Mouse (Mus musculus) cerebellum, adult 11 months (tissue): ENCODE results near the gene Chpf2.
"Not testable (repeated sequence)": the region's sequence is repeated elsewhere in the genome, so short reads cannot be mapped to it uniquely, and the experiment has no call there.

Experiments used
- DNase-seq: peaks from one replicate; pipeline ENCODE4 v3.0.0; 2022

Gene Chpf2

GRCm38 (mm10) chr5:24586547-24587199 lies at the start of gene Chpf2:
TSS of gene Chpf2 (plus strand) at chr5:24586741.
- DNase-seq, result peak; percentile 65

- no peak for DNase-seq
Observed at GRCm38 (mm10) chr5:24537618-24538017, 48.9 kb upstream of the Chpf2 start.

- no peak for DNase-seq
Observed at GRCm38 (mm10) chr5:24539571-24540296, 46.8 kb upstream of the Chpf2 start.

- no peak for DNase-seq
Observed at GRCm38 (mm10) chr5:24540387-24541143, 46.0 kb upstream of the Chpf2 start, which contains the start of gene Asb10. TSS of gene Asb10 (minus strand) at chr5:24540978.

GRCm38 (mm10) chr5:24541144-24541569 lies 45.4 kb upstream of the Chpf2 start:
- no peak for DNase-seq

- no peak for DNase-seq
Observed at GRCm38 (mm10) chr5:24542643-24543042, 43.9 kb upstream of the Chpf2 start.

- DNase-seq, result no peak
Observed at GRCm38 (mm10) chr5:24550598-24551316, 35.8 kb upstream of the Chpf2 start.

GRCm38 (mm10) chr5:24551317-24551688 lies 35.2 kb upstream of the Chpf2 start:
- DNase-seq, result no peak

- DNase-seq, result no peak
Observed at GRCm38 (mm10) chr5:24553621-24554244, 32.8 kb upstream of the Chpf2 start.

GRCm38 (mm10) chr5:24555335-24555734 lies 31.2 kb upstream of the Chpf2 start:
- DNase-seq, result not testable (repeated sequence)

- DNase-seq, result no peak
Observed at GRCm38 (mm10) chr5:24556709-24557108, 29.8 kb upstream of the Chpf2 start, which contains the start of gene 4931409K22Rik. TSS of gene 4931409K22Rik (minus strand) at chr5:24556809.

GRCm38 (mm10) chr5:24575948-24576347 lies 10.6 kb upstream of the Chpf2 start:
- no peak for DNase-seq

- DNase-seq, result no peak
Observed at GRCm38 (mm10) chr5:24576801-24577182, 9.7 kb upstream of the Chpf2 start.

- peak; percentile 99 for DNase-seq
Observed at GRCm38 (mm10) chr5:24577183-24577929, 9.2 kb upstream of the Chpf2 start, which contains the start of gene Abcf2. TSS of gene Abcf2 (minus strand) at chr5:24577467.

- DNase-seq, result no peak
Observed at GRCm38 (mm10) chr5:24578109-24578963, 8.2 kb upstream of the Chpf2 start.

GRCm38 (mm10) chr5:24586106-24586505 lies 435 bp upstream of the Chpf2 start:
- no peak for DNase-seq

- DNase-seq, result no peak
Observed at GRCm38 (mm10) chr5:24587200-24587577, 648 bp downstream of the Chpf2 start.

GRCm38 (mm10) chr5:24589511-24590500 lies 3.3 kb downstream of the Chpf2 start:
- DNase-seq, result no peak

GRCm38 (mm10) chr5:24591268-24591721 lies 4.8 kb downstream of the Chpf2 start:
- no peak for DNase-seq
